Mouse (Mus musculus): Measurements from ENCODE around the gene Slc6a11. TPM values are rescaled to one million over a fixed set of nuclear protein-coding genes. Genes with fewer than 3 reads are reported as not detected.
A peak's percentile ranks its signal among the peaks of the same experiment; 100 is the strongest.

The Slc6a11 gene
- total RNA-seq, 4 experiments from 2014 or later = 75.8 to 95.3 (median 85.6) TPM

DNA sequence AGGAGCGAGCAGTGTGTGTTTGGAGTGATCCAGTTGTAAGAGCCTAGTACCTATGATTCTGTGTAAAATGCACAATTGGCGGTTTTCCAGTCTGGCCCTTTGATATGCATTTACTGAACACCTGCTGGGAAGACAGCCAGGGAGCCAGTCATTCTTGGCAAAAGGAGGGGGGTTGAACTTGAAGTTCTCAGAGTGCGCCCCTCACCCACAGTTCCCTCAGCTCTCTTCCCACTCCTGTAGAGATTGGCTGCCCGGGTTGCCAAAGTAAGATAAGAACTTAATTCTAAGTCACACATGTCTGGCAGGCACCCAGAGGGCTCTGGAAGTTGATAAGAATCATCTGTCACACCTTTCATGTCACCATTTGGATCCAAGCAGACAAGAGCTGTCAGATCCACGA lies 133.4 kb downstream of the Slc6a11 start:
- no peak for DNase-seq (ENCODE audit: low spot score in 2 of 2)

DNA sequence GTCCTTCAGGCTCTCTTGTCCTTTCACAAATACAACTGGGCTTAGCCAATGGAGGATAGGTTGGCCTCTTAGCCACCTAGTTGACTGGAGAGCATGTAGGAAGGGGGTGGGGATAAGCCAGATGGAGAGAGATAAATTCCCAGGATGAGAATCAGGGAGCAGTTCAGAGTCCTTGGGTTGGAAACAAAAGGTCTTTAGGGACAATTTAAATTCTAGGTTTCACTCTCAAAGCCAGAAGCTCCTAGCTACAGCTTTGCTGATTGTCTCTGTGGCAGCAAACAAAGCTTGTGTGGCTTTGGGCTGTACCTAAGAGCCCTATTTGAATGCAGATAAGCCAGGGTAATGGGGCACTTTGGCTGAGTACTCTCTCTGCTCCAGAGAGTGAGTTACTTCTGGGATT lies 135.2 kb downstream of the Slc6a11 start:
- no peak for DNase-seq (ENCODE audit: low spot score in 2 of 2)

DNA sequence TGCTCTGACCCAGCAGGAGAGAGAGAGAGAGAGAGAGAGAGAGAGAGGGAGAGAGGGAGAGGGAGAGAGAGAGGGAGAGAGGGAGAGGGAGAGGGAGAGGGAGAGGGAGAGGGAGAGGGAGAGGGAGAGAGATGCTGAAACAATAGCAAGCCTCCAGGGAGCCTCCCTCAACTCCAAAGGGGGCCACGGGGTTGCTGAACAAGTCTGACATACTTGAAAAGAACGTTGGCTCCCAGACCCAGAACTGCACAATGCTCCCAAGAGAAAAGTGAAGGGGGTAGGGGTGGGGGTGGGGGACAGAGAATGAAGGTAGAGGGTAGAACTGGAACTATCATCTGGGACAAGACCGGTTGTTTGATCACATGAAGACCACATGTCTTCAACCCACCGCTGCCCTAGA lies 136.9 kb downstream of the Slc6a11 start:
- DNase-seq (ENCODE audit: low spot score in 2 of 2) = no peak

DNA sequence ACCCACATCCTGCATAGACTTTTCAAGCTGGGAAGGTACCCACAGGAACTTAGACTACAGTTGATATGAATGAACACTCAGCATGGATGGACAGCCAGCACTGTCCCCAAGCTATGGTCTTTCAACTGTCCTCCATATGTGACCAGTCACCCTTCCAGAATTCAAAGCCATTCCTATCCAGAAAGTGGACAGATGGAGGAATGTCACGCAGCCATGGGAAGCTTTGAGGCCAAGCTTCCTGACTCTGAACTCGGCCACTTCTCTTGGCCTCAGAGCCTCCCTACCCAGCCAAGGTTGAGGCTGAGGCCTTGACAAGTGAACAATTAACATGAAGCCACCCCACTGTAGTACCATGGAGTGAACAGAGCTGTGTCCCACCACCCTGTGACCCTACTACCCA lies 138.5 kb downstream of the Slc6a11 start:
- DNase-seq (ENCODE audit: low spot score in 2 of 2) = no peak

DNA sequence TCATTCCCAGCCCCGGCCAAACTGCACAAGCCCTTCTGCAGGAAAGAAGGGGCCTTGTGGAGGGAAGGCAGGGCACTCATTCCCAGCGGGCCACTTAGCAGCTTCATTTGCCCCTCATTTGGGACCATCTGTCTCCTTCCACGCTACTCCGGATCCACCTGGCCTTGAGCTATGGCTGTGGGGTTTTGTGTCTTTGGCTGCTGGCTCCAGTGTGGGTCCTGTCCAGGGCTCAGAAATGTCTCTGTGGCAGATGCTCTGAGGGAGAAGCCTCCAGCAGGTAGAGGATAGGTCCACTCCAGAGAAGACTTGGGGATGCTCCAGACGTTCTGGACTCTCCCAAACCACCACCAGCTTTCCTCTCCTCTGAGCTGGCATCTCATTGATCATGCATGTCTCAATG lies 139.8 kb downstream of the Slc6a11 start:
- no peak for DNase-seq (ENCODE audit: low spot score in 2 of 2)

DNA sequence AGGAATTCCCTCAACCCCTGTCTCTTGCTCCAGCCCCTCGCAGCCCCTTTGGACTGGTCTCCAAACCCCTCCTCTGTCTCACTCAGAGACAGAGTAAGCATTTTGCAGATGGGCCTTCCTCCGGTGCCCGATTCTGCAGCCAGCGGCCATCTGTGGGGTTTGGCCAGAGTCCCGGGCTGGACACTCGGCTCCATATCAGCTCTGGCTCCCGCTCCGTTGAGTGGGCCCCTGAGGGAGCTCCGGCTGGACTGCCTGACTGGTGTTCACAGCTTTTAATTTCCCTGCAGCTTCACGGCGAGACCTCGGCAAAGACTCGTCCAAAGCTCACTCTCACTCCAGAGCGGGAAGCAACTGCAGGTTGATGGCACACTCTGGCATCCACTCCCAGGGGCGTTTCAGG lies 141.2 kb downstream of the Slc6a11 start:
- peak in 1 of 2 experiments; percentile 51 for DNase-seq (ENCODE audit: low spot score in 2 of 2)

DNA sequence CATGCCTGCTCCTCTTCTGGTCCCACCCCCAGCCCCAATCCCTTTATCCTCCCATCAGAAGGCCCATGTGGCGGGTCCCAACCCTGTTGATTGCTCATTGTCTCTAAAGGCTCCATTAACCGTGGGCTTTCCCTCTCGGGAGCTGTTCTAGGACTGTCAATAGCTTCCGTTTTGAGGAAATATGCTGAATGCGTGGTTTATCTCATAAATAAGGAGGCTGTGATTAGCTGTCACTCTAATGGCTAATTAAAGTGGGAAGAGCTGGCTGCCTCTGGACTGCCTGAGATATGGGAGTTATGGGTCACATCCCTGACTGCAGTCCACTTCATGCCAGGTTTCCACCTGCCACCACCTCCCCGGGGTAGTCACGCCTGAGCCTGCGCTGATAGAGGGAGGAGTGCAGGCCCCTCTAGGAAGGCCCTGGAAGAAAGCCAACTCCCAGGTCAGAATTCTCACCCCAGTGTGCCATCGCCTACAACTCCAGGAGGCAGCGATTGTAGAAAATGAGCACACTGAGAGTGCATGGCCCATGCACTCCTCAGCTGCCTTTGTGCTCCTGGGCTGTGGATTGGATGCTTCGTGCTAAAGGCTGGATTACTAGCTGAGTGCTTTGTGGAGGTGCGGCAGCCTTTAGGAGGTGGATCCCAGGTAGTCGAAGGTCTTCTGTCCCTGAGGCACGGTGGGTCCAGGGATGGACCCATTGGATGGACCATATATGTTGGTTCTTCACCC lies 143.1 kb downstream of the Slc6a11 start:
- no peak for DNase-seq (ENCODE audit: low spot score in 2 of 2)

DNA sequence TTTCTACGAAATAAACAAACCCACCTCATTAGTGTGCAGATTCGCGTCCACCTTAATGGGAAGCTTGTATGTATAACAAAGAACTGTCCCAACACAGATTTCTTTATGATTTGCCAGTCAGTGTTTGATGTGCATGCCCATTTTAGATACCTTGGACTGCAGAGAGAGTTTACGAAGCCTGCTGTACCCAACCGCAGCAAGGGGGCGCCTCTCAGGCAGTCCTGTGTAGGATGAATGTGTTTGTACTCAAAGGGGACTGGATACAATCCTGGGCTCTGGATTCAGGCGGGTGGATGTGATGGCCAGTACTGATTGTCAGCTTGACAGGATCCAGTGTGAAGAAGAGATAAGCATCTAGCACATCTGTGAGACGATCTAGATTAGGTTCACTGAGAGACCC lies 144.8 kb downstream of the Slc6a11 start:
- no peak for DNase-seq (ENCODE audit: low spot score in 2 of 2)

DNA sequence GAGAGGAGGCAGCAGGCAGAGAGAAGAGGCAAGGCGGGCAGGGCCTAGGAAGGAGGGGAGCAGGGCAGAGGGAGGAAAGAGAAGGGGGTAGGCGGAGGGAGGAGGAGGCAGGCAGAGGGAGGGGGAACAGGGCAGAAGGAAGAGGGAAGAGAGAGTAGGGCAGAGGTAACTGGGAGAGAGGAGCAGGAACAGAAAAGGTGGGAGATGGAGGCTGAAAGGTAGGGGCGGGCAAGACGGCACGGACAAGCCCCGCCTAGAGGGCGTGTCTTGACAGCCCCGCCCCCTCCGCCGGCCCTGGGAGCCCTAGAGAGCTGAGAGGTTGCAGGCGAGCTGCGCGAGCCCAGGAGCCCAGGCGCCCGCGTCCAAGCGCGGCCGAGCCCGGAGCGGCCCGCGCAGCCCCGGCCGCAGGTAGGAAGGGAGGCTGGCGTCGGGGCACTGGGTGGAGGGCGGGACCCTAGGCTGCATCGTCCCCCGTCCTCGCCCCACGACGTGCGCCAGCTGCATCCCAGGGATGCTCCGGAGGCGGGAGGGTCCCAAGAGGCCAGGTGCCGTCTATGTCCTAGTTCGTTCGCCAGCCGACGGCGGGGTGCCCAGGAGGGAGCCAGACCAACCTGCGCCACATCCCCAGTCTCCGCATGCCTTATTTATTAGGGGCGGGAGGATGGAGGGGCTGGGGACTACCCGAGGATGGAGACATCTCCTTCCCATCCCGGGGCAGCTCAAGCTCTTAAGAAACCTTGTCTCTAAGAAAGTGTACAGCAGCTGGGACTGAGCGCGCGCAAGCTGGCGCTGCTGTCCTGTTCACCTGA lies 151.6 kb downstream of the Slc6a11 start, which contains the start of gene Slc6a1:
Gene Slc6a1, plus strand, starts transcription at position 167 of the 809 bp plus-strand sequence.
- DNase-seq (ENCODE audit: low spot score in 2 of 2) = peak; percentile 53 to 67

DNA sequence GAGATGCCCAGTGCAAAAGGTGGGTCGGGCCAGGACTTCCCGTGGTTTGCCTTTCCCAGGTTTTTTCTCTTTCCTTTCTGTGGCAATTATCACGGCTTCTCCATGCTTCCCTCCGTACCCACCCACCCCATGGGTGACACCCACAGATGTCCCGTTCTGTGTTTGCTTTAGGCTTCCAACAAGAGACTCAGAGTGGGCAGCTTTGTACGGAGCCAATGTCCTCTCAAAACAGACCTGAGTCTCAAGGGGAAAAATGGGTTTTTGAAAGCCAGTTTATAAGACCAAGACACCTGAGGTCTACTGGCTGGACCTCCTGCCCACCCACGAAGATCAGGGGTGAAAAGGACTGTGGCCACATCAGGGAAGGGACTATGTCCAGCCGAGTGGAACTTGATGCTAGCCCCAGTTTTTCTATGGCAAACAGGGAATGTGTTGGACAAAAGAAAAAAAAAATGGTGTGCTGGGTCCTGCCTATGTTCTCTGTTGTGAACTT lies 152.3 kb downstream of the Slc6a11 start:
- DNase-seq (ENCODE audit: low spot score in 2 of 2) = no peak

DNA sequence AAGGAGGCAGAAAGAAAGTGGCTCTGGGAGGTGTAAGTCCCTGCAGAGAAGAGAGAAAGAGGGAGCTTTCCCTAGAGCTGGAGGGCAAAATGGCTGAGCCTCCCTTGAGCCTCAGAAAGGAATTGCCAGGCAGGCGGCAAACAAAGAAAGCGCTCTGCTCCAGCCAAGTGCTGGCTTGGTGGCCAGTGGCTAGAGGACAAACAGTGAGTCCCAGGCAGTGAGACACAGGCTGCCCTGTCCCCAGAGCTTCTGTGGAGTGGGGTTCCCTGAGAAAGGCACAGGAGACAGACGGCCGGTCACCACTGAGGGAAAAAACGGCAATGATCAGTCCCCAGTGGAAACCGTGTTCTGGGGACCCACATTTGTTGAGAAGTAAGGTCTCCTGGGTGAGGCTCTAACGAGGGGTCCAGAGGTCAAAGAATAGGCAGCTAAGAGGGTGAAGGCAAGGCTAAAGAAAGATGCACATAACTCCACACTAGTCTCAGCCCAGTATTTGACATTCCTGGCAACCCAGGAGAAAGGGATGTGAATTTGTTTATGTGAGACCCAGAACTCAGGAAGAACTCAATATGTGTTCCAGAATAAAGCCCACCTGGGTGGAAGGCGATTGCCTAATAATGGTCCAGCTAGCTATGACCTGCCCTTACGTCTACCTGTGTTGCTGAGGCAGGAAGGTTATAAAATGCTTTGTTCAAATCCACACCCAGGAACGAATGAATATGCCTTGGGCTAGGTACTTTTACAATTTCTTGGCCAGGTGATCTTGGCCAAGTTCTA lies 153.1 kb downstream of the Slc6a11 start:
- peak; percentile 67 to 68 for DNase-seq (ENCODE audit: low spot score in 2 of 2)

DNA sequence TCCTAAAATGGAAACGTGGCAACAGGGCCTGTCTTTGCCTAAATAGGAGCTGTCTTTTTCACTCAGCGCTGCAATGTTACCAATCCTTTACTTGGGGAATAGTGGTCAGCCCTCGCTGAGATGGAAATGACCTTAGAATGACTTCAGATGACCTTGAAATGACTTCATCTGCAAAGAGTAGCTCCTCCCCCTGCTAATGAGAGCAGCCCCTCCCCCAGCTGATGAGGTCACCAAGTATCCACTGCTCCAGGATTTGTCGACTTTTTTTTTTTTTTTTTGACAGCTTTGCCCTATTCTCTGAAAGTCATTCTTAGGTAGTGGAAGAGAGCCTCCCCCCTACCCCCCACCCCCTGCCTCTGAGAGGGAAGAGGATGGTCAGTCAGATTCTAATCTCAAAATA lies 154.4 kb downstream of the Slc6a11 start:
- no peak for DNase-seq (ENCODE audit: low spot score in 2 of 2)

DNA sequence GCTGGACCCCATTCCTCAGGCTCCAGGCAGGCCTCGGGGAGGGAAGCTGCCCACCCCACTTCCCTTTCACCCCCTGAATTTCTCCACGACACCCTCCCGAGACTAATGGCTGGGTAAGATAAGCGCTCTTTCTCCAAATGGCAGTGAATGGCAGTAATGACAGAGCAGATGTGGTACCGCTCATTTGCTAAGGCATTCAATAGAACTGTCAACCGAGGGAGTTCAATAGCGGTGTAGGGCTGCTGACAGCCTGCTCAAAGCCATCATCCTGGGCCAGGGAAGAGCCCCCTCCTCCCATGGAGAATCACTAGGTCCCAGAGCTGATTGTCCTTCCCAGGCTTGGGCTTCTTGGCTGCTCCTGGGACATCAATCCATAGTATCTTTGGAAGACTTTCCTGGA lies 158.1 kb downstream of the Slc6a11 start:
- DNase-seq (ENCODE audit: low spot score in 2 of 2) = no peak

DNA sequence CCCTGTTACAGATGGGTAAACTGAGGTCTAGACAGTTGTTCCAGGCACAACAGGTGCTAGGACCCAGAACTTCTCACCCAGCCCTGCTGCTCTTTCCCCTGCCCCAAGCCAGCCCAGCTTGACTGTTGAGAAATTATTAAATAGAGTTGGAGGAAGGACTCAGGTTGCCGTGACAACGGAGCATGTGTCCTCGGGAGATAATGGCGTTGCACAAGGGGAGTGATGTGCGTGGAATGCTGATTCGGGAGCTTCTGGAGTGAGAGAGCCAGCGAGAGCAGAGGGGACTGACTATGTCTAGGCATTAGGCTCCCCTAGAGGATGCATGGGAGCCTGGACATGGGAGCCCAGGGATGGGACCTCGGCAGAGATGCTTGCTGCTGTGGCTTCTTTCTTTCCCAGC lies 159.1 kb downstream of the Slc6a11 start:
- peak; percentile 79 to 88 for DNase-seq (ENCODE audit: low spot score in 2 of 2)

DNA sequence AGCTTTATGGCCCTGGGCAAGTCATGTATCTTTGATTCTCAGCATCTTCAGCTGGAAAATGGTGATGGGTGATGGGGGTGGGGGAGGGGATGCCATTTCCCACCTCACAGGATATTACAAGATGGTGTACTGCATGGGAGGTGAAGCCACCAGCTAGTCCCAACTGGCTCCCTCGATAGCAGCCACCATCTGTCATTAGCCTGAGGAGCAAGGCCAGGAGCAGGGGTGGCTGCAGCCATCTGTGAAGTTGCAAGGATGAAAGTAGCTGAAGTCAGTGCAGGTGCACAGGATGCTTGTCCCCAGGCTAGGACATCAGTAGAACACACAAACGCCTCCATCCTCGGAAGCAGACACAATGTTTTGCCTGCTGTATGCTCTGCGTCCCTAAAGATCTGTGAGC lies 159.9 kb downstream of the Slc6a11 start:
- no peak for DNase-seq (ENCODE audit: low spot score in 2 of 2)

DNA sequence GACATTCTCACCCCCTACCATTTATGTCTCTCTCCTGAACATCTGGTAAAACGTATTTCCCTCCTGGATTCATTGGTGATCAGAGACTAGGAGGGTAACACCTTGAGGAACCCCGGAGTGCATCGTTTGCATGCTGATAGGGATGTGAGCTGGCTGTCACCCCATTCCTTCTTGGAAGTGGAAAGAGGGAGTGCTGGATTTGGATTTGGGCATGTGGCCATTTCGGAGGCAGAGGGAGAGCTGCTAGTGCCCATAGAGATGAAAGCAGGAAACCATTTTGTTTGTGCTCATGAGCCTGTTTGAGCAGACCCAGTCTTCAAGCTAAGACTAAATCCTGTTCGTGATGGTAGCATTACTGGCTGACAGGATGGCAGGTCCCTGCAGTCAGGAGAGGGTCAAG lies 160.4 kb downstream of the Slc6a11 start:
- DNase-seq (ENCODE audit: low spot score in 2 of 2) = no peak

DNA sequence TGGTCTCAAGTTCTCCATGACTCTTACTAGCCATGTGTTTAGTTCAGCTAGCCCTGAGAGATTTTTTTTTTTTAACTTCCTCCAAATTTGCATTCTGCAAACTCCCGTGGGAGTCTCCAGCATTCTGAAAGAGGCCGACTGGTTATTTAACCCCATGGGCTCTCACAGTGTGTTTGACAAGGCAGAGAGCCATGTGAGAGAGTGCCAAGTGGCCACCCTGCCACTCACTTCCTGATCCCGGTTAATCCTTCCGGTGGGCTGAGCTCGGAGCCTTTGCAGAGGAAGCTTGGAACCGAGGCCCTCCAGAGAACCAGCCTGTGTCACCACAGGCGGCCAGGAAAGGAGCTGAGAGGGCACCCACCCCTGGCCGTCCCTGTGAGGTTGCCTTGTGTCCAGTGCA lies 162.5 kb downstream of the Slc6a11 start:
- peak in 1 of 2 experiments; percentile 43 for DNase-seq (ENCODE audit: low spot score in 2 of 2)

DNA sequence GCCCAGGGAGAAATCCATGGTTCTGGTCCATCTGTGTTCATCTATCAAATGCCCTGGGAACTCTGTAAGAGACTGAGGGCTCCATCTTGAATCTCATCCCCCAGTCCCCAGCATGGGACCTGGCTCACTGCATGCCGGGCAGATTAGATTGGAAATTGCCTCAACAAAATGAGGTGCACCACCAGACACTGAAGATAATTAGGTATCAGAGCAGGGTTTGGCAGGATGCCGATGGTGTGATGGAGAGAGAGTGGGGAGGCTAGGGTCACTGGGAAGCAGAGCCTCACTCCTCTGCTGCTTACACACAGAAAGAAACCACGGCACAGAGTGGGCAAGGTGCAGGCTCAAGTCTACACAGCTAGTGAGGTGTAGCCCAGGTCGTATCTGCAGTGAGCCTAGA lies 164.0 kb downstream of the Slc6a11 start:
- DNase-seq (ENCODE audit: low spot score in 2 of 2) = no peak

DNA sequence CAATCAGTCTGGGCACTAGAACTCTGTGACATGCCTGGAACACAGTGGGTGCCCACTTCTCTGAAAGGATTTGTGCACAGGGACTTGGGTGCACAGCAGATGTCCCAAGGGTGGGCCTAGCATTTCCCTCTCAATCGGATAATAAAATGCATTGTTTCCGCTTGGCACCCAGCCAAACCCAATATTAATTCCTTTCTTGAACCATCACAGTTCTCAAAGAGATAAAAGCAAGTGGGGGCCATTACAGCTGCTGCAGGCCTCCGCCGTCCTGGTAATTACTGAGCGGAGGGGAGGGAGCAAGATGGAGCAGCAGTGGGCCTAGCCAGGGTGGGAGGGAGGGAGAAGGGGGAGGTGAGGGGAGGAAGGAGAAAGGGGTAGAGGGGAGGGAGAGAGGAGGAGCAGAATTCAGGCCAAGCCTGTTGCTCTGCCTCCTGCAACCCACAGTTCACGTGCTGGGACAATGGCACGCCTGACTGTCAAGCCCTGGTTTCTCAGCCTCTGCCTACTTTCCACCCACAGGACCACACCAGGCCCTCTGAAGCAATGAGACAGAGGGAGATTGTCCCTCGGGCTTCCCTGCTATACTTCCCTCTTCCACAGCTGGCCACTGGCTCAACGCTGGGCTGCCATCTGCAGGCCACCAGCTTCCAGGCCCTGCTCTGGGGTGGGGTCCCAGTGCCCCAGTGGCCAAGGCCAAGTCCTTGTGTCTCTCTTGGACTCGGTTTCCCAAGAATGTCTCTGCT lies 166.4 kb downstream of the Slc6a11 start:
- DNase-seq (ENCODE audit: low spot score in 2 of 2) = peak in 1 of 2 experiments; percentile 60

Data from layer of hippocampus, adult 8-10 months (tissue).